Mouse (Mus musculus) common myeloid progenitor, adult 5-6 weeks (primary cell): ENCODE measurements at regions not wholly inside any gene's neighbourhood (a gene's known extent, or its start where the extent isn't known, plus 50 kb on each side); places are given as distances from the start of the nearest gene placed in this dataset.

ENCODE experiments used
- ATAC-seq: replicated peaks from 2 replicates; pipeline ENCODE4 v1.8.0; 2016; ENCODE audit warnings: low read depth, mild to moderate bottlenecking, moderate TSS enrichment, inconsistent platforms; ENCODE audit not compliant: poor library complexity, severe bottlenecking

GRCm38 (mm10) chr6:51084656-51085055, 347.8 kb upstream of the Nfe2l3 start:
- no peak for ATAC-seq

GRCm38 (mm10) chr6:51085547-51085946, 346.9 kb upstream of the Nfe2l3 start:
- no peak for ATAC-seq

- no peak for ATAC-seq
Measured at GRCm38 (mm10) chr6:51086347-51086746, 346.1 kb upstream of the Nfe2l3 start.

GRCm38 (mm10) chr6:51087806-51088205, 344.7 kb upstream of the Nfe2l3 start:
- ATAC-seq = no peak

GRCm38 (mm10) chr6:51088641-51089372, 343.7 kb upstream of the Nfe2l3 start:
- ATAC-seq = no peak

GRCm38 (mm10) chr6:51093196-51093595, 339.3 kb upstream of the Nfe2l3 start:
- ATAC-seq = no peak

- no peak for ATAC-seq
Measured at GRCm38 (mm10) chr6:51094304-51094703, 338.2 kb upstream of the Nfe2l3 start.

GRCm38 (mm10) chr6:51097488-51097887, 335.0 kb upstream of the Nfe2l3 start:
- ATAC-seq = no peak

- ATAC-seq = no peak
Measured at GRCm38 (mm10) chr6:51100341-51100740, 332.1 kb upstream of the Nfe2l3 start.

- ATAC-seq = no peak
Measured at GRCm38 (mm10) chr6:51103236-51103635, 329.2 kb upstream of the Nfe2l3 start.

GRCm38 (mm10) chr6:51104336-51104735, 328.1 kb upstream of the Nfe2l3 start:
- ATAC-seq = no peak

- no peak for ATAC-seq
Measured at GRCm38 (mm10) chr6:51108336-51108956, 324.0 kb upstream of the Nfe2l3 start.

GRCm38 (mm10) chr6:51110596-51110995, 321.9 kb upstream of the Nfe2l3 start:
- no peak for ATAC-seq

GRCm38 (mm10) chr6:51114604-51115333, 317.7 kb upstream of the Nfe2l3 start:
- ATAC-seq = no peak

GRCm38 (mm10) chr6:51118833-51119535, 313.5 kb upstream of the Nfe2l3 start:
- ATAC-seq = no peak

GRCm38 (mm10) chr6:51119691-51120302, 312.7 kb upstream of the Nfe2l3 start:
- no peak for ATAC-seq

GRCm38 (mm10) chr6:51122941-51123340, 309.5 kb upstream of the Nfe2l3 start:
- ATAC-seq = 0 out of 2 replicates have a peak, but pooled peaks have one; percentile 39

- ATAC-seq = no peak
Measured at GRCm38 (mm10) chr6:51127851-51128250, 304.6 kb upstream of the Nfe2l3 start.

- ATAC-seq = 0 out of 2 replicates have a peak, but pooled peaks have one; percentile 15
Measured at GRCm38 (mm10) chr6:51129096-51129495, 303.4 kb upstream of the Nfe2l3 start.

GRCm38 (mm10) chr6:51129591-51129990, 302.9 kb upstream of the Nfe2l3 start:
- peak; percentile 90 for ATAC-seq
